Mouse (Mus musculus) neural tube, embryonic 12.5 days (tissue): ENCODE measurements at regions not wholly inside any gene's neighbourhood (a gene's known extent, or its start where the extent isn't known, plus 50 kb on each side); places are given as distances from the start of the nearest gene placed in this dataset.

ENCODE experiments used
- ATAC-seq: fragments of 200-750 bp; cut with Nextera tagmentation; 2 replicates; pipeline ENCODE4 v1.8.0; 2017; ENCODE audit warnings: low read depth, mild to moderate bottlenecking, moderate TSS enrichment, moderate library complexity; ENCODE audit not compliant: low FRiP score
- H3K27ac ChIP-seq: fragments of 300-500 bp; sonication (generic); 2 replicates; pipeline ENCODE4 v1.5.1; 2016
- H3K27me3 ChIP-seq: fragments of 300-500 bp; sonication (generic); replicated peaks from 2 replicates; pipeline ENCODE4 v1.6.1; 2016; ENCODE audit warnings: mild to moderate bottlenecking
- H3K36me3 ChIP-seq: fragments of 300-500 bp; sonication (generic); 2 replicates; pipeline ENCODE4 v1.6.1; 2016; ENCODE audit warnings: mild to moderate bottlenecking
- H3K4me1 ChIP-seq: fragments of 300-500 bp; sonication (generic); 2 replicates; pipeline ENCODE4 v1.6.1; 2016
- H3K4me2 ChIP-seq: fragments of 300-500 bp; sonication (generic); replicated peaks from 2 replicates; pipeline ENCODE4 v1.6.1; 2016; ENCODE audit warnings: mild to moderate bottlenecking
- H3K4me3 ChIP-seq: fragments of 300-500 bp; sonication (generic); 2 replicates; pipeline ENCODE4 v1.5.1; 2016
- H3K9ac ChIP-seq: fragments of 300-500 bp; sonication (generic); 2 replicates; pipeline ENCODE4 v1.6.1; 2016; ENCODE audit warnings: mild to moderate bottlenecking
- H3K9me3 ChIP-seq: fragments of 300-500 bp; sonication (generic); 2 replicates; pipeline ENCODE4 v1.6.1; 2016; ENCODE audit warnings: mild to moderate bottlenecking
- WGBS: fragments of 180-500 bp; shearing (Covaris S2); methylation state at CpG from one replicate; pipeline ENCODE4 v1.1.7; 2016; 5-methylcytosine and 5-hydroxymethylcytosine counted together

- H3K27me3 ChIP-seq: no peaks in the 10 kb centered on the region
- no peak overlapping the region for H3K9ac ChIP-seq
- H3K4me1 ChIP-seq: no peaks in the 10 kb centered on the region
- no peaks in the 10 kb centered on the region for H3K9me3 ChIP-seq
- H3K4me3 ChIP-seq: no peak overlapping the region
- H3K4me2 ChIP-seq: no peak overlapping the region
- H3K27ac ChIP-seq: no peak overlapping the region
- H3K36me3 ChIP-seq: no peaks in the 10 kb centered on the region
- no peak for ATAC-seq
Measured at GRCm38 (mm10) chr16:87043689-87044088, 310.3 kb upstream of the N6amt1 start.

GRCm38 (mm10) chr16:87040366-87040765, 313.6 kb upstream of the N6amt1 start:
- Histone ChIP-seq H3K4me2 (no peak overlapping the region), H3K27me3 (no peaks in the 10 kb centered on the region), H3K9ac (no peak overlapping the region), H3K27ac (no peak overlapping the region), H3K36me3 (no peaks in the 10 kb centered on the region), H3K4me3 (no peak overlapping the region), H3K4me1 (no peaks in the 10 kb centered on the region), H3K9me3 (no peaks in the 10 kb centered on the region)
- WGBS: 88% methylated on average over 4 of the region's 4 CpGs
- ATAC-seq: no peak

- Histone ChIP-seq H3K27me3 (no peaks in the 10 kb centered on the region), H3K4me1 (no peaks in the 10 kb centered on the region), H3K4me3 (no peak overlapping the region), H3K9ac (no peak overlapping the region), H3K9me3 (no peaks in the 10 kb centered on the region), H3K27ac (no peak overlapping the region), H3K4me2 (no peak overlapping the region), H3K36me3 (no peaks in the 10 kb centered on the region)
- no peak for ATAC-seq
- WGBS: 85% methylated on average over 1 of the region's 1 CpGs
Measured at GRCm38 (mm10) chr16:87039861-87040260, 314.1 kb upstream of the N6amt1 start.

GRCm38 (mm10) chr16:87037061-87037460, 316.9 kb upstream of the N6amt1 start:
- H3K4me3 ChIP-seq: no peak overlapping the region
- ATAC-seq: no peak
- no peak overlapping the region for H3K4me2 ChIP-seq
- H3K27ac ChIP-seq: no peak overlapping the region
- no peaks in the 10 kb centered on the region for H3K9me3 ChIP-seq
- H3K36me3 ChIP-seq: no peaks in the 10 kb centered on the region
- H3K9ac ChIP-seq: no peak overlapping the region
- no peaks in the 10 kb centered on the region for H3K4me1 ChIP-seq
- 81% methylated on average over 6 of the region's 6 CpGs for WGBS
- no peaks in the 10 kb centered on the region for H3K27me3 ChIP-seq

- H3K27ac ChIP-seq: no peak overlapping the region
- 80% methylated on average over 3 of the region's 3 CpGs for WGBS
- H3K4me2 ChIP-seq: no peak overlapping the region
- ATAC-seq: no peak
- no peak overlapping the region for H3K9ac ChIP-seq
- H3K4me3 ChIP-seq: no peak overlapping the region
- no peaks in the 10 kb centered on the region for H3K27me3 ChIP-seq
- no peaks in the 10 kb centered on the region for H3K9me3 ChIP-seq
- no peaks in the 10 kb centered on the region for H3K4me1 ChIP-seq
- H3K36me3 ChIP-seq: no peaks in the 10 kb centered on the region
Measured at GRCm38 (mm10) chr16:87031836-87032235, 322.1 kb upstream of the N6amt1 start.

- 87% methylated on average over 5 of the region's 5 CpGs for WGBS
- no peaks in the 10 kb centered on the region for H3K4me1 ChIP-seq
- ATAC-seq: no peak
Measured at GRCm38 (mm10) chr16:87028516-87029145, 325.4 kb upstream of the N6amt1 start.

GRCm38 (mm10) chr16:87027621-87028020, 326.4 kb upstream of the N6amt1 start:
- no peaks in the 10 kb centered on the region for H3K9me3 ChIP-seq
- no peaks in the 10 kb centered on the region for H3K4me1 ChIP-seq
- no peaks in the 10 kb centered on the region for H3K36me3 ChIP-seq
- H3K27ac ChIP-seq: no peak overlapping the region
- no peak overlapping the region for H3K4me3 ChIP-seq
- WGBS: 56% methylated on average over 1 of the region's 1 CpGs
- H3K27me3 ChIP-seq: no peaks in the 10 kb centered on the region
- no peak for ATAC-seq
- H3K9ac ChIP-seq: no peak overlapping the region
- no peak overlapping the region for H3K4me2 ChIP-seq

More at GRCm38 (mm10) chr16:87028516-87029145, 325.4 kb upstream of the N6amt1 start:
- H3K27me3 ChIP-seq: no peaks in the 10 kb centered on the region
- H3K27ac ChIP-seq: no peak overlapping the region
- no peak overlapping the region for H3K4me2 ChIP-seq
- no peaks in the 10 kb centered on the region for H3K36me3 ChIP-seq
- no peak overlapping the region for H3K9ac ChIP-seq
- H3K9me3 ChIP-seq: no peaks in the 10 kb centered on the region
- no peak overlapping the region for H3K4me3 ChIP-seq

- no peaks in the 10 kb centered on the region for H3K27me3 ChIP-seq
- H3K9me3 ChIP-seq: no peaks in the 10 kb centered on the region
- H3K4me2 ChIP-seq: no peak overlapping the region
- H3K4me1 ChIP-seq: no peaks in the 10 kb centered on the region
- WGBS: 90% methylated on average over 4 of the region's 4 CpGs
- H3K9ac ChIP-seq: no peak overlapping the region
- ATAC-seq: no peak
- H3K27ac ChIP-seq: no peak overlapping the region
- H3K4me3 ChIP-seq: no peak overlapping the region
- H3K36me3 ChIP-seq: no peaks in the 10 kb centered on the region
Measured at GRCm38 (mm10) chr16:87022041-87022440, 331.9 kb upstream of the N6amt1 start.

GRCm38 (mm10) chr16:87017107-87017670, 336.8 kb upstream of the N6amt1 start:
- Histone ChIP-seq H3K36me3 (no peaks in the 10 kb centered on the region), H3K27me3 (no peaks in the 10 kb centered on the region), H3K4me2 (no peak overlapping the region), H3K4me3 (no peak overlapping the region), H3K27ac (no peak overlapping the region), H3K9me3 (no peaks in the 10 kb centered on the region), H3K4me1 (no peaks in the 10 kb centered on the region), H3K9ac (no peak overlapping the region)
- 88% methylated on average over 7 of the region's 7 CpGs for WGBS
- no peak for ATAC-seq

GRCm38 (mm10) chr16:87001579-87001978, 352.4 kb upstream of the N6amt1 start:
- Histone ChIP-seq H3K27me3 (no peaks in the 10 kb centered on the region), H3K4me1 (no peaks in the 10 kb centered on the region), H3K4me3 (no peak overlapping the region), H3K4me2 (no peak overlapping the region), H3K9ac (no peak overlapping the region), H3K36me3 (no peaks in the 10 kb centered on the region), H3K27ac (no peak overlapping the region), H3K9me3 (no peaks in the 10 kb centered on the region)
- ATAC-seq: no peak
- WGBS: 73% methylated on average over 3 of the region's 3 CpGs

GRCm38 (mm10) chr16:87001135-87001534, 352.9 kb upstream of the N6amt1 start:
- Histone ChIP-seq H3K4me1 (no peaks in the 10 kb centered on the region), H3K9ac (no peak overlapping the region), H3K4me2 (no peak overlapping the region), H3K27ac (no peak overlapping the region), H3K4me3 (no peak overlapping the region), H3K27me3 (no peaks in the 10 kb centered on the region), H3K36me3 (no peaks in the 10 kb centered on the region), H3K9me3 (no peaks in the 10 kb centered on the region)
- 61% methylated on average over 3 of the region's 3 CpGs for WGBS
- ATAC-seq: no peak

- Histone ChIP-seq H3K4me2 (no peak overlapping the region), H3K27me3 (no peaks in the 10 kb centered on the region), H3K27ac (no peak overlapping the region), H3K9ac (no peak overlapping the region), H3K4me1 (no peaks in the 10 kb centered on the region), H3K4me3 (no peak overlapping the region), H3K9me3 (no peaks in the 10 kb centered on the region), H3K36me3 (no peaks in the 10 kb centered on the region)
- 90% methylated on average over 3 of the region's 3 CpGs for WGBS
- ATAC-seq: no peak
Measured at GRCm38 (mm10) chr16:86971691-86972090, 382.3 kb upstream of the N6amt1 start.

GRCm38 (mm10) chr16:86949681-86950080, 404.3 kb upstream of the N6amt1 start:
- Histone ChIP-seq H3K4me3 (no peak overlapping the region), H3K4me2 (no peak overlapping the region), H3K36me3 (no peaks in the 10 kb centered on the region), H3K9ac (no peak overlapping the region), H3K27me3 (no peaks in the 10 kb centered on the region), H3K9me3 (no peaks in the 10 kb centered on the region), H3K4me1 (no peaks in the 10 kb centered on the region), H3K27ac (no peak overlapping the region)
- 88% methylated on average over 6 of the region's 6 CpGs for WGBS
- ATAC-seq: no peak
